Mouse (Mus musculus): Measurements from ENCODE around the gene Gm21820.
"Not testable (repeated sequence)": the region's sequence is repeated elsewhere in the genome, so short reads cannot be mapped to it uniquely, and the experiment has no call there.

The Gm21820 gene

DNA sequence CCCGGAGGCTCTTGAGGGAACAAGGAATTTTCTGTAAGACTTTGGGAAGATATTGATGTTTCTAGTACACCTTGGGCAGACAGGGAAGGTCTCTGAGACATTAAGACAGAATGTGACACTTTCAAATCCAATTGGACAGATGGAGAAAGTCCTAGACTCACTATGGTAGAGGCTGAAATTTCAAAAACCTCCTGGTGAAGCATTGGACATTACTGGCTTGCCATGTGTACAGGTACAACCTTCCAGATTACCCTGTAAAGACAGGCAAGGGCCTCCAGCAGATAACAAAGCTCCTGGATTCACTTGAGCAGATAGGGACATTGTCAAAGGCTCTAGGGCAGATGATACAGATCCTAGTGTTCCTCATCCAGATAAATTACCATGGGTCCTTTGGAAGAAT is at the start of gene Gm21820:
Gm21820 (minus strand) TSS at position 101 of the 400 bp plus-strand sequence.
- in situ Hi-C loops (cut with MboI, MseI) = not testable (repeated sequence)
